Mouse (Mus musculus) thymus, adult 2 months (tissue): ENCODE results near the gene Tmem131.

Experiments
- CTCF ChIP-seq: fragments of 200-500 bp; IDR thresholded peaks from 2 replicates; pipeline ENCODE4 v1.5.1; 2012; ENCODE audit warnings: mild to moderate bottlenecking, control low read depth, low read length, moderate library complexity, borderline replicate concordance; ENCODE audit not compliant: control insufficient read depth, poor library complexity, insufficient read depth; ENCODE audit errors: extremely low read depth
- POLR2A ChIP-seq: fragments of 200-500 bp; IDR thresholded peaks from 2 replicates; pipeline ENCODE4 v1.6.1; 2012; ENCODE audit warnings: mild to moderate bottlenecking, low read length, control low read depth, moderate library complexity; ENCODE audit not compliant: control insufficient read depth, poor library complexity, insufficient read depth; ENCODE audit errors: extremely low read depth

DNA sequence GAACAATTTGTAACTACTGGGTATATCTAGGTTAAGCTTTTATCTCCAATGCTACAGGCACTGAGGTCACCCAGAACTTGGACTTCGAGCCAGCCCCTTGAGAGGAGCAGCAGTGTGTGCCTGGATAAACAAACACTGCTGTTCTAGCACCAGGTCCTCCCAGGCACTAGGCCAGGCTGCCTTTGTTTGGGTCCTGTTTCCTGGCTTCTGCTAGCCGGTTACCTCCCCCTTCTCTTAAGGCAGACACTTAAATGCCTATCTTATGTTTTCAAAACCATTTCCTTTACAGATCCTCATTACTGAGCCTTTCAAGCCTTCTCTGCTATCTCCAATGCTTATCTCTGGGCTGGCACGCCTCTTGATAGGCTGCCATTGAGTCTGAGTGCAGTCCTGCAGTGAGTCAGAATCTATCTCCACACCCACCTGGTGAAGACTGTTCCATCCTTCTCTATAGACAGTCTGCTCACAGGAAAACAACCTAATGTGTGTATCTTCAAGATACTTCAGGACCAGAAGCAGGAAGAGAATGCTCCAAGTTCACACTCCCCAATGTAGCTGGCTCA, 23.2 kb downstream of the Tmem131 start:
- no peak for TF ChIP-seq POLR2A
- TF ChIP-seq CTCF = no peak
